Mouse (Mus musculus) kidney, embryonic 15.5 days (tissue): ENCODE results near the gene Naa40. TPM values are rescaled to one million over a fixed set of nuclear protein-coding genes. Genes with fewer than 3 reads are reported as not detected.
A peak's percentile ranks its signal among the peaks of the same experiment; 100 is the strongest.

Source experiments
- ATAC-seq: fragments of 200-750 bp; cut with Nextera tagmentation; replicated peaks from 2 replicates; pipeline ENCODE4 v1.8.0; 2017; ENCODE audit warnings: moderate TSS enrichment; ENCODE audit not compliant: low FRiP score
- H3K27ac ChIP-seq: fragments of 300-500 bp; sonication (generic); 2 replicates; pipeline ENCODE4 v1.5.1; 2015; ENCODE audit warnings: mild to moderate bottlenecking, inconsistent platforms
- H3K27me3 ChIP-seq: fragments of 300-500 bp; sonication (generic); 2 replicates; pipeline ENCODE4 v1.6.1; 2015; ENCODE audit warnings: inconsistent platforms
- H3K36me3 ChIP-seq: fragments of 300-500 bp; sonication (generic); 2 replicates; pipeline ENCODE4 v1.6.1; 2015; ENCODE audit warnings: inconsistent platforms
- H3K4me1 ChIP-seq: fragments of 300-500 bp; sonication (generic); 2 replicates; pipeline ENCODE4 v1.6.1; 2015; ENCODE audit warnings: inconsistent platforms
- H3K4me2 ChIP-seq: fragments of 300-500 bp; sonication (generic); 2 replicates; pipeline ENCODE4 v1.6.1; 2015; ENCODE audit warnings: moderate library complexity, mild to moderate bottlenecking, inconsistent platforms
- H3K4me3 ChIP-seq: fragments of 300-500 bp; sonication (generic); replicated peaks from 2 replicates; pipeline ENCODE4 v1.5.1; 2015; ENCODE audit warnings: mild to moderate bottlenecking, inconsistent platforms
- H3K9ac ChIP-seq: fragments of 300-500 bp; sonication (generic); 2 replicates; pipeline ENCODE4 v1.6.1; 2015; ENCODE audit warnings: mild to moderate bottlenecking, inconsistent platforms
- H3K9me3 ChIP-seq: fragments of 300-500 bp; sonication (generic); replicated peaks from 2 replicates; pipeline ENCODE4 v1.6.1; 2016; ENCODE audit warnings: inconsistent platforms
- WGBS: fragments of 180-500 bp; shearing (Covaris S2); methylation state at CpG from one replicate; pipeline ENCODE4 v1.1.7; 2015; ENCODE audit warnings: mixed read lengths; 5-methylcytosine and 5-hydroxymethylcytosine counted together
- polyA plus RNA-seq: library from polyadenylated mRNA; unstranded; fragments of >200 nt; fragmentation: Nextera tagmentation; extraction: Ambion mirVana; gene quantifications from 2 replicates; pipeline ENCODE4 v1.2.1, GENCODE M21; 2015

Naa40 gene
- polyA plus RNA-seq, 1 experiment from 2014 or later = 75.3 TPM

- no peaks in the 10 kb centered on the region for H3K9me3 ChIP-seq
- peaks cover 73% of the 10 kb centered on the region for H3K27me3 ChIP-seq
- no peak overlapping the region for H3K9ac ChIP-seq
- H3K27ac ChIP-seq = no peak overlapping the region
- no peak overlapping the region for H3K4me2 ChIP-seq
- no peak overlapping the region for H3K4me3 ChIP-seq
- no peak for ATAC-seq
- peaks cover 67% of the 10 kb centered on the region for H3K4me1 ChIP-seq
- H3K36me3 ChIP-seq = no peaks in the 10 kb centered on the region
- 74% methylated on average over 4 of the region's 4 CpGs for WGBS
Measured at GRCm38 (mm10) chr19:7189026-7189425, 52.0 kb downstream of the Naa40 start.

DNA sequence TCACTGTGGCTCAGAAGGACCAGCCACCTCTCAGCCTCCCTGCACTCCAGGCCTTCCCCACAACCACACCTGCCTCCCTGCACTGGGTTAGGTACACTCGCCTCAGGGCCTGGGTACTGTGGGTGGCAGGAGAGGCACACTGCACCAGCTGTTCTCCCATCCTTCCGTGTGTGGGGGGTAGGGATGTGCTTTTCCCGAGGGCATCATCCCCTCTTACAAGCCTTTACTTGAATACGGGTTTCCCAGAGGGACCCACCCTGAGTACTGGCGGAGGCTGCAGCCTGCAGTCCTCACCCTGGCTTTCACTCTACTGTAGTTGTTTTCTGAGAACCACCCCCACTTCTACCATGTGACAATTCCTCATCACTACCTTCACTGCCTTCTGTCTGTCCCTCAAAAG is 53.8 kb downstream of the Naa40 start:
- H3K27ac ChIP-seq = no peak overlapping the region
- no peak for ATAC-seq

DNA sequence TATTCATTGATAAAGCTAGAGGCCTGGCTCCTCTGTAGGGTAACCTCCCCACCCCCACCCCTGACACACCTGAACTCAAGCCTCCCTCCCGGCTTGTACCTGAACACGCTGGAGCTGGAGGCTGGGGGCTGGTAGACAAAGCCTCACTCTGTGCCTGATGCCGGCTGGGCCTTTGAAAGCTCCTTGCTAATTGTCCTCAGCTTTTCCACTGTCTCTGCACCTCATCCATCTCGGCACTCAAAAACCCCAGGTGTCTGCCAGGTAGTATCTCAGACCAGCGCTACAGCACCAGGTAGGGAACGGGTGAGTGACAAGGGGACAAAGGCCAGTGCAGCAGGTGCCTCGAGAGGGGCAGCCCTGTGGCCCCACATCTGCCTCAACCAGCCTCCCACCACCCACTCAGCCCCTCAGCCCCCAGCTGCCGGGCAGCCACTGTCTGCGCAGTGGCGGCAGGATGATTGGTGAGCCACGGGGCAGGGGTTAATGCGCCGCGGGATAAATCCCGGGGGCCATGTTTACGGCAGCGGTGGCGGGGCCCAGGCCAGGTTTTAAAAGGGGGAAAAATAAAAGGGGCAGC is 55.2 kb downstream of the Naa40 start:
- H3K9me3 ChIP-seq = no peaks in the 10 kb centered on the region
- H3K27ac ChIP-seq = no peak overlapping the region
- peak overlapping the region; percentile 23; the same call in 1 of the 2 replicates for H3K4me2 ChIP-seq
- no peak overlapping the region for H3K4me3 ChIP-seq
- H3K27me3 ChIP-seq = peaks cover 85% of the 10 kb centered on the region
- H3K4me1 ChIP-seq = peaks cover 67% of the 10 kb centered on the region
- no peaks in the 10 kb centered on the region for H3K36me3 ChIP-seq
- peak; percentile 33 for ATAC-seq
- 0 out of 2 replicates have a peak overlapping the region, but pooled peaks have one; percentile 5 for H3K9ac ChIP-seq
- 5% methylated on average over 18 of the region's 18 CpGs for WGBS

More for the DNA sequence above, 53.8 kb downstream of the Naa40 start:
- no peak overlapping the region for H3K9ac ChIP-seq
- no peaks in the 10 kb centered on the region for H3K36me3 ChIP-seq
- no peaks in the 10 kb centered on the region for H3K9me3 ChIP-seq
- peaks cover 69% of the 10 kb centered on the region for H3K4me1 ChIP-seq
- no peak overlapping the region for H3K4me2 ChIP-seq
- H3K4me3 ChIP-seq = no peak overlapping the region
- 55% methylated on average over 5 of the region's 5 CpGs for whole genome bisulfite sequencing
- H3K27me3 ChIP-seq = peaks cover 85% of the 10 kb centered on the region

GRCm38 (mm10) chr19:7185059-7185458 is 55.9 kb downstream of the Naa40 start:
- H3K4me3 ChIP-seq = no peak overlapping the region
- H3K27me3 ChIP-seq = peaks cover 93% of the 10 kb centered on the region
- no peaks in the 10 kb centered on the region for H3K36me3 ChIP-seq
- no peak overlapping the region for H3K27ac ChIP-seq
- no peak overlapping the region for H3K9ac ChIP-seq
- peaks cover 71% of the 10 kb centered on the region for H3K4me1 ChIP-seq
- no peak overlapping the region for H3K4me2 ChIP-seq
- 50% methylated on average over 4 of the region's 4 CpGs for WGBS
- H3K9me3 ChIP-seq = no peaks in the 10 kb centered on the region
- no peak for ATAC-seq

DNA sequence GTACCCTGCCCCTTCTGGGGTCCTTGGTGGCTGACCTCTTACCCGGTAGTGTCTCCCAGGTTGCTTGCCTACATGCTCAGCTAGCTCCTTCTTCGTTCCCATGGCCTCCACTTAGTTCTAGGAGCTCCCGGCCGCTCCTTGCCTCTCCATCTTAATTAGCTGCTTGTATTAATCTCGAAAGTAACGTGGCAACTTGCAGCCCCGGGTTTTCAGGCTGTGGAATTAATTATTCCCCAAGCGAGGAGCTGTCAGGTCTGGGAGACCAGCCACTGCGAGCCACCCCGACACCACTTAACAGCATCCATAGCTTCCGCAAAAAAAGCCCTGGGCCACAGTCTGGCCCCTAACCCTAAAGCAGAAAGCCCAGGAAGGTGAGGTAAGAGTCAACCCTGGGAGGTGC is 57.6 kb downstream of the Naa40 start:
- H3K4me2 ChIP-seq = no peak overlapping the region
- H3K4me3 ChIP-seq = no peak overlapping the region
- no peaks in the 10 kb centered on the region for H3K9me3 ChIP-seq
- no peak overlapping the region for H3K9ac ChIP-seq
- H3K36me3 ChIP-seq = no peaks in the 10 kb centered on the region
- no peak overlapping the region for H3K27ac ChIP-seq
- H3K27me3 ChIP-seq = peaks cover 81% of the 10 kb centered on the region
- WGBS = 64% methylated on average over 11 of the region's 11 CpGs
- peaks cover 75% of the 10 kb centered on the region for H3K4me1 ChIP-seq
- ATAC-seq = no peak

GRCm38 (mm10) chr19:7182273-7182949 is 58.6 kb downstream of the Naa40 start:
- Histone ChIP-seq H3K36me3 (no peaks in the 10 kb centered on the region), H3K27me3 (peaks cover 76% of the 10 kb centered on the region), H3K4me1 (peaks cover 78% of the 10 kb centered on the region), H3K4me3 (0 out of 2 replicates have a peak overlapping the region, but pooled peaks have one; percentile 7), H3K4me2 (peak overlapping the region; percentile 46), H3K9ac (0 out of 2 replicates have a peak overlapping the region, but pooled peaks have one; percentile 28), H3K27ac (peak overlapping the region; percentile 68), H3K9me3 (no peaks in the 10 kb centered on the region)
- WGBS = 5% methylated on average over 23 of the region's 23 CpGs
- peak; percentile 38; the same call in 1 of the 2 replicates for ATAC-seq

- Histone ChIP-seq H3K36me3 (no peaks in the 10 kb centered on the region), H3K4me1 (peaks cover 75% of the 10 kb centered on the region), H3K9me3 (no peaks in the 10 kb centered on the region), H3K27ac (peak overlapping the region; percentile 68; the same call in 1 of the 2 replicates), H3K27me3 (peaks cover 74% of the 10 kb centered on the region), H3K9ac (no peak overlapping the region), H3K4me2 (no peak overlapping the region), H3K4me3 (no peak overlapping the region)
- WGBS = 65% methylated on average over 7 of the region's 7 CpGs
- no peak for ATAC-seq
Measured at GRCm38 (mm10) chr19:7181496-7181895, 59.5 kb downstream of the Naa40 start.

DNA sequence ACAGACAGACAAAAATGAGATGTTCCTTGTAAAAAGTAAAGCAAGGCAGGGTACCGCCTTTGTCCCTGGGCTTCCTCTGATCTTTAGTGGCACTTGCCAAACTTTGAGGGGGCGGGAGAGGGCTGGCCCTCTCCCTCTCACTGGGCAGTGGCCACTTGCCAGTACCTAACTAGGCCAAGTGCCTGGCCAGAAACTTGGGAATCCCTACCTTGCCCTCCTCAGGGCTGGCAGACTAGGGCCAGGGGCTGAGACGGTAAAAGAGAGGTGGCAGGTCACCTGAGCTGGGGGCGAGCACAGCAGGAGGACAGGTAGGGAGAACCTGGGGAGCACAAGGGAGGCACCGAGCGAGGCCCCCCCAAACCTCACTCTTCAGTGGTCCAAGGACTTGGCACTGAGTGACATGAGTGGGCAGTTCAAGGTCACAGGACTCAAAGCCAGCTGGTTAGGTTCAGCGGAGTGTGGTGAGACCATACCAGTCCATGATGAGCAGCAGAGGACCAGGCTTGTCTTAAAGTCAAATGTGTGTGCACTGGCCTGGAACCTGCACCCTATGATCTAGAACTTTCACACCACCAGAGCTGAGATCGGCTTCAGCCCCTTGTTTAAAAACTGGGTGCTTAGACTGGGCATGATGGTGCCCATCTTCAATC is 60.1 kb downstream of the Naa40 start:
- 76% methylated on average over 8 of the region's 8 CpGs for WGBS
- H3K9me3 ChIP-seq = no peaks in the 10 kb centered on the region
- H3K4me3 ChIP-seq = no peak overlapping the region
- ATAC-seq = no peak
- H3K27me3 ChIP-seq = peaks cover 73% of the 10 kb centered on the region
- H3K9ac ChIP-seq = no peak overlapping the region
- no peak overlapping the region for H3K4me2 ChIP-seq
- peaks cover 75% of the 10 kb centered on the region for H3K4me1 ChIP-seq
- H3K27ac ChIP-seq = no peak overlapping the region
- H3K36me3 ChIP-seq = no peaks in the 10 kb centered on the region

DNA sequence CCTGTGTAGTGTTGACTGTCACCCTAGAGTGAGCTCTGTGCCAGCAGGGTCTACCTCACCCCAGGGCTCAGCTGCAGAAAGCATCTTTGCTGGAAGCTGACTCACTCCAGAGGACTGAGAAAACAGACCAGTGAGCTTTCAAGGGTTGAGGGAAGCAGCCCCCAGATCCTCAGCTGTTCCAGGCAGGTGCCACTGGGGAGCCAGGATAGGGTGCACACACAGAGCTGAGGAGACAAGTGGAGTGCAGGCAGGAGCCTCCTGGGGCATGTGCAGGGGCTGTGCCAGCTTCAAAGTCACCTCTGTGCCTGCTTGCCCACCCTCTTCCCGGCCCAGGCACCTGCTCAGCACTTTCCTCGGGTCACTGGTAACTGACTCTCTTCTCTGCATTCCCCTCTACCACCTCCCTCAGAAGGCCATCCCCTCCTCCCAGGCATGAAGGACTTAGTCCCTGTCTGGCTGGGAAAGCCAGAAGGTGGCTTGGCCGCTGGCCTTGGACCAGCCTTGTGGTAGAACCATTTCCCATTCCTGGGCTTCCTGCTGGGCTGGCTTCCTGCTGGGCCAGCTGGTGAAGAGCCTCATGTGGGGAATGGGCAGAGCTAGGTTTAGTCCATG is 62.0 kb downstream of the Naa40 start:
- Histone ChIP-seq H3K27ac (peak overlapping the region; percentile 75), H3K4me2 (no peak overlapping the region), H3K4me1 (peaks cover 66% of the 10 kb centered on the region), H3K36me3 (no peaks in the 10 kb centered on the region), H3K27me3 (peaks cover 63% of the 10 kb centered on the region), H3K4me3 (no peak overlapping the region), H3K9ac (no peak overlapping the region), H3K9me3 (no peaks in the 10 kb centered on the region)
- 23% methylated on average over 3 of the region's 3 CpGs for WGBS
- ATAC-seq = peak; percentile 46

DNA sequence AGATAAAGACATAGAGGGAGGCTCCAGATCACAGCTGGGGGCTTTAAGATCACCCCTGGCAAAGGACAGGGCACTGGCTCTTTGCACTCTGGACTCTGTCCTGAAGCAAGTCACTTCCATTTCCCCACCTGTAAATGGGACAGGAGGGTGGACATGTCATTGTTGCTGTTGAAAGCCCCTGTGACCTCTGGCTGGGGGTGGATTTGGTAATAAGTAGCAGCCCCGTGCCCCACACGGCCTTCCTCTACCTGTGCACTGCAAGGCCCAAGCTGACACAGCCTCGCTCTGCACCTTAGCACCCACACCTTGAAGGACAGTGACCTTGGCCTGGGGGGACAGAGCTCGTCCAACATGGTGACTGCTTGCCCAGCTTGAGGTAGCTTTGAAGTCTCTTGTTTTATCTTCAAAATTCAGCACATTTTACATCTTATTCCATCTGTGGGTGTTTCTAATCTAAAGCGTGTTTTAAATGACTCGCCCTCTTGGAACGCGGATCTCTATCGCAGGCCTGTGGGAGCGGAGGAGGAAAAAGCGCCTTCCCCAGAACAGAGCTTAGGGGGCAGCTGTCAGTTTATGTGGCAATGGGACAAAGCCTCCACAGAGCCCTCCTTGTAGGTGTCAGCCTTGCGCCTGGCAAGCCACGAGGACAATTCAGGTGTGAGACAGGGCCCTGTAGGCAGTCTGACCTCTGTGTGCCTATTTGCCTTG is 63.0 kb downstream of the Naa40 start:
- Histone ChIP-seq H3K9me3 (no peaks in the 10 kb centered on the region), H3K36me3 (no peaks in the 10 kb centered on the region), H3K4me3 (no peak overlapping the region), H3K27ac (peak overlapping the region; percentile 75), H3K27me3 (peaks cover 54% of the 10 kb centered on the region), H3K4me2 (no peak overlapping the region), H3K4me1 (peaks cover 63% of the 10 kb centered on the region), H3K9ac (peak overlapping the region; percentile 5; the same call in 1 of the 2 replicates)
- 61% methylated on average over 13 of the region's 13 CpGs for WGBS
- no peak for ATAC-seq

DNA sequence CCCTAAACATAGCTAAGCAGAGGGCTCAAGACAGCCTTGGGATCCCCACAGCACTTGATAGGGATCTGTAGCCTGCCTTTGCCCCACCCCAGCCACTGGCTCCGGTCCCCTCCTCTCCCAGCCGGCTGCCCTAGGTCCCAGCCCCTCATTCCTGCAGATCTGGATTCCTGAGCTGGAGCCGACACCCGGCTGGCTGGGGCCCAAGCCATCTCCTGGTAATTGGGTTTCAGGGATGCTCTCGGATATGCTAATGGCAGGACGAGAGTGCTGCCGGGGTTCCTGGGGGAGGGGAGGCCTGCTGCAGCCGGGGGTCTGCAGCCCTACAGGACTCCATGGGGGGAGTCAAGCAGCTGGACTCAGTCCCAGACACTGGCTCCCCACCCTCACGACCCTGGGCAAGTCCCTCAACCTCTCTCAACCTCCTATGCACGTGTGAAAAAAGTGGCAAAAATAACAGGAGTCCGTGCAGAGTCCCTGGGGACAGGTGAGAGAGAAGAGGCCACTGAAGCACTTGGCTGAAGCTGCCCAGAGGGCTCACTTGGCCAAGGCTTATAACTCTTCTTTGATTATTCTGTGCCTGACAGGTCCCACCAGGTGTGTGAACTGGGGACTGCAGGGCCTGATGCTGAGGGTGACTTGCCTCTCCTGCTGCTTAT is 64.8 kb downstream of the Naa40 start:
- Histone ChIP-seq H3K4me1 (peaks cover 61% of the 10 kb centered on the region), H3K9ac (no peak overlapping the region), H3K36me3 (no peaks in the 10 kb centered on the region), H3K4me3 (no peak overlapping the region), H3K4me2 (no peak overlapping the region), H3K27me3 (peaks cover 39% of the 10 kb centered on the region), H3K27ac (0 out of 2 replicates have a peak overlapping the region, but pooled peaks have one; percentile 24), H3K9me3 (no peaks in the 10 kb centered on the region)
- 12% methylated on average over 11 of the region's 11 CpGs for WGBS
- no peak for ATAC-seq
